Mouse (Mus musculus) right cerebral cortex, postnatal 10 days (tissue): ENCODE measurements at regions not wholly inside any gene's neighbourhood (a gene's known extent, or its start where the extent isn't known, plus 50 kb on each side); places are given as distances from the start of the nearest gene placed in this dataset.

Experiments
- DNase-seq, 2 experiments: peaks; one replicate each; pipeline ENCODE4 v3.0.0; 2021; ENCODE audit warnings: low spot score in 2 of 2

- no peak for DNase-seq
Measured at GRCm38 (mm10) chr5:52920251-52920650, 86.4 kb downstream of the Anapc4 start.

- no peak for DNase-seq
Measured at GRCm38 (mm10) chr5:52920722-52921264, 87.0 kb downstream of the Anapc4 start.

- no peak for DNase-seq
Measured at GRCm38 (mm10) chr5:52925006-52925405, 91.2 kb downstream of the Anapc4 start.

GRCm38 (mm10) chr5:52929690-52930089 is 95.9 kb downstream of the Anapc4 start:
- no peak for DNase-seq

GRCm38 (mm10) chr5:52933291-52933690 is 99.5 kb downstream of the Anapc4 start:
- no peak for DNase-seq

- DNase-seq, result no peak
Measured at GRCm38 (mm10) chr5:52937626-52938025, 100.3 kb upstream of the Slc34a2 start.

GRCm38 (mm10) chr5:52939994-52940393 is 97.9 kb upstream of the Slc34a2 start:
- DNase-seq, result no peak

- DNase-seq, result no peak
Measured at GRCm38 (mm10) chr5:52940645-52941044, 97.2 kb upstream of the Slc34a2 start.

- no peak for DNase-seq
Measured at GRCm38 (mm10) chr5:52953875-52954274, 84.0 kb upstream of the Slc34a2 start.

- peak in 1 of 2 experiments; percentile 30 for DNase-seq
Measured at GRCm38 (mm10) chr5:52954713-52955112, 83.2 kb upstream of the Slc34a2 start.

GRCm38 (mm10) chr5:52964209-52964608 is 73.7 kb upstream of the Slc34a2 start:
- no peak for DNase-seq

GRCm38 (mm10) chr5:52971811-52972210 is 66.1 kb upstream of the Slc34a2 start:
- DNase-seq, result no peak

GRCm38 (mm10) chr5:52973003-52973402 is 64.9 kb upstream of the Slc34a2 start:
- no peak for DNase-seq

GRCm38 (mm10) chr5:52975557-52976088 is 62.3 kb upstream of the Slc34a2 start:
- no peak for DNase-seq

- DNase-seq, result no peak
Measured at GRCm38 (mm10) chr5:52977826-52978687, 59.8 kb upstream of the Slc34a2 start.

GRCm38 (mm10) chr5:52979458-52979857 is 58.4 kb upstream of the Slc34a2 start:
- DNase-seq, result no peak

GRCm38 (mm10) chr5:52982056-52982455 is 55.8 kb upstream of the Slc34a2 start:
- DNase-seq, result no peak

- no peak for DNase-seq
Measured at GRCm38 (mm10) chr5:52982741-52983140, 55.1 kb upstream of the Slc34a2 start.
